Mouse (Mus musculus): ENCODE measurements around the gene Sidt1. TPM values are rescaled to one million over a fixed set of nuclear protein-coding genes. Genes with fewer than 3 reads are reported as not detected.

The Sidt1 gene
- polyA plus RNA-seq, 1 experiment from 2014 or later = 0.42 TPM

GRCm38 (mm10) chr16:44253797-44254634, 79.0 kb downstream of the Sidt1 start:
- no peak overlapping the region for H3K27ac ChIP-seq (replicated peaks; ENCODE audit: low read depth, low read length)
- no peaks in the 10 kb centered on the region for H3K9me3 ChIP-seq (replicated peaks; ENCODE audit: control insufficient read depth, low read length)
- no peak overlapping the region for H3K4me3 ChIP-seq (ENCODE audit: low read depth, low read length)
- H3K27me3 ChIP-seq (ENCODE audit: control insufficient read depth, insufficient read depth, low read length) = no peaks in the 10 kb centered on the region
- no peak for ATAC-seq (replicated peaks; ENCODE audit: insufficient number of reproducible peaks, low FRiP score, low TSS enrichment, low read depth)
- no peaks in the 10 kb centered on the region for H3K4me1 ChIP-seq (ENCODE audit: control insufficient read depth, insufficient read depth, low read length)
- 80% methylated on average over 7 of the region's 7 CpGs for WGBS
- H3K9ac ChIP-seq (replicated peaks; ENCODE audit: low read length) = no peak overlapping the region
- DNase-seq (ENCODE audit: low spot score) = no peak
- no peak overlapping the region for H3K4me2 ChIP-seq (ENCODE audit: low read depth, low read length)
- no peaks in the 10 kb centered on the region for H3K36me3 ChIP-seq (replicated peaks; ENCODE audit: control insufficient read depth, insufficient read depth, low read depth, low read length)

GRCm38 (mm10) chr16:44252735-44253134, 80.3 kb downstream of the Sidt1 start:
- H3K36me3 ChIP-seq (replicated peaks; ENCODE audit: control insufficient read depth, insufficient read depth, low read depth, low read length) = no peaks in the 10 kb centered on the region
- H3K4me1 ChIP-seq (ENCODE audit: control insufficient read depth, insufficient read depth, low read length) = no peaks in the 10 kb centered on the region
- ATAC-seq (replicated peaks; ENCODE audit: insufficient number of reproducible peaks, low FRiP score, low TSS enrichment, low read depth) = no peak
- H3K27ac ChIP-seq (replicated peaks; ENCODE audit: low read depth, low read length) = no peak overlapping the region
- no peak overlapping the region for H3K9ac ChIP-seq (replicated peaks; ENCODE audit: low read length)
- no peaks in the 10 kb centered on the region for H3K27me3 ChIP-seq (ENCODE audit: control insufficient read depth, insufficient read depth, low read length)
- H3K4me3 ChIP-seq (ENCODE audit: low read depth, low read length) = no peak overlapping the region
- H3K9me3 ChIP-seq (replicated peaks; ENCODE audit: control insufficient read depth, low read length) = no peaks in the 10 kb centered on the region
- H3K4me2 ChIP-seq (ENCODE audit: low read depth, low read length) = no peak overlapping the region
- 93% methylated on average over 3 of the region's 3 CpGs for WGBS
- DNase-seq (ENCODE audit: low spot score) = no peak

GRCm38 (mm10) chr16:44249985-44250384, 83.0 kb downstream of the Sidt1 start:
- 92% methylated on average over 10 of the region's 10 CpGs for WGBS
- no peak overlapping the region for H3K4me2 ChIP-seq (ENCODE audit: low read depth, low read length)
- no peaks in the 10 kb centered on the region for H3K4me1 ChIP-seq (ENCODE audit: control insufficient read depth, insufficient read depth, low read length)
- H3K9ac ChIP-seq (replicated peaks; ENCODE audit: low read length) = no peak overlapping the region
- no peaks in the 10 kb centered on the region for H3K27me3 ChIP-seq (ENCODE audit: control insufficient read depth, insufficient read depth, low read length)
- no peaks in the 10 kb centered on the region for H3K36me3 ChIP-seq (replicated peaks; ENCODE audit: control insufficient read depth, insufficient read depth, low read depth, low read length)
- no peak for ATAC-seq (replicated peaks; ENCODE audit: insufficient number of reproducible peaks, low FRiP score, low TSS enrichment, low read depth)
- no peak overlapping the region for H3K27ac ChIP-seq (replicated peaks; ENCODE audit: low read depth, low read length)
- H3K9me3 ChIP-seq (replicated peaks; ENCODE audit: control insufficient read depth, low read length) = no peaks in the 10 kb centered on the region
- no peak for DNase-seq (ENCODE audit: low spot score)
- no peak overlapping the region for H3K4me3 ChIP-seq (ENCODE audit: low read depth, low read length)

DNA sequence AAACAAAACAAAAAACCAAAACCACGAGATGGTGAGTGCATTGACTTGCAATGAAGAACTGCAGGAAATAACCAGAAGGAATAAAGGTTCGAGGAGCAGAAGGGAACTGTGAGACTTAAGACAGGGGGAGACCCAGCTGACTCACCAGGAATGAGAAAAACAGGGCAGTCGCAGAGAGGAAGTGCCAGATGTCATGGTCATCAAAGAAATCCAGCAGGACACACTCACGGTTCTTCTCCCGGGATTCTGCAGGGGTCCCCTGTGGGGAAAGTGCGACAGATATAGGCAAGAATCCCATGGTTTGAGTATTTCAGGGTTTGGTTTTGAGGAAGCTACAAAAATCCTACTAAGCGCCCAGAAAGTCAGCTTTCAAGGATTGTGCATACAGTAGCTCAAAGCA, 89.7 kb downstream of the Sidt1 start:
- H3K9me3 ChIP-seq (replicated peaks; ENCODE audit: control insufficient read depth, low read length) = no peaks in the 10 kb centered on the region
- ATAC-seq (replicated peaks; ENCODE audit: insufficient number of reproducible peaks, low FRiP score, low TSS enrichment, low read depth) (no peak), DNase-seq (ENCODE audit: low spot score) (no peak)
- H3K4me2 ChIP-seq (ENCODE audit: low read depth, low read length) = no peak overlapping the region
- H3K4me1 ChIP-seq (ENCODE audit: control insufficient read depth, insufficient read depth, low read length) = no peaks in the 10 kb centered on the region
- no peak overlapping the region for H3K4me3 ChIP-seq (ENCODE audit: low read depth, low read length)
- WGBS = 65% methylated on average over 7 of the region's 7 CpGs
- H3K27ac ChIP-seq (replicated peaks; ENCODE audit: low read depth, low read length) = no peak overlapping the region
- no peaks in the 10 kb centered on the region for H3K27me3 ChIP-seq (ENCODE audit: control insufficient read depth, insufficient read depth, low read length)
- H3K36me3 ChIP-seq (replicated peaks; ENCODE audit: control insufficient read depth, insufficient read depth, low read depth, low read length) = no peaks in the 10 kb centered on the region
- no peak overlapping the region for H3K9ac ChIP-seq (replicated peaks; ENCODE audit: low read length)

- Histone ChIP-seq H3K4me2 (ENCODE audit: low read depth, low read length) (no peak overlapping the region), H3K36me3 (replicated peaks; ENCODE audit: control insufficient read depth, insufficient read depth, low read depth, low read length) (no peaks in the 10 kb centered on the region), H3K9me3 (replicated peaks; ENCODE audit: control insufficient read depth, low read length) (no peaks in the 10 kb centered on the region), H3K9ac (replicated peaks; ENCODE audit: low read length) (no peak overlapping the region), H3K4me3 (ENCODE audit: low read depth, low read length) (no peak overlapping the region), H3K27me3 (ENCODE audit: control insufficient read depth, insufficient read depth, low read length) (no peaks in the 10 kb centered on the region), H3K27ac (replicated peaks; ENCODE audit: low read depth, low read length) (no peak overlapping the region), H3K4me1 (ENCODE audit: control insufficient read depth, insufficient read depth, low read length) (no peaks in the 10 kb centered on the region)
- 4% methylated on average over 1 of the region's 1 CpGs for WGBS
- no peak for ATAC-seq (replicated peaks; ENCODE audit: insufficient number of reproducible peaks, low FRiP score, low TSS enrichment, low read depth)
- DNase-seq (ENCODE audit: low spot score) = peak; percentile 89
Measured at GRCm38 (mm10) chr16:44242633-44243032, 90.4 kb downstream of the Sidt1 start.

DNA sequence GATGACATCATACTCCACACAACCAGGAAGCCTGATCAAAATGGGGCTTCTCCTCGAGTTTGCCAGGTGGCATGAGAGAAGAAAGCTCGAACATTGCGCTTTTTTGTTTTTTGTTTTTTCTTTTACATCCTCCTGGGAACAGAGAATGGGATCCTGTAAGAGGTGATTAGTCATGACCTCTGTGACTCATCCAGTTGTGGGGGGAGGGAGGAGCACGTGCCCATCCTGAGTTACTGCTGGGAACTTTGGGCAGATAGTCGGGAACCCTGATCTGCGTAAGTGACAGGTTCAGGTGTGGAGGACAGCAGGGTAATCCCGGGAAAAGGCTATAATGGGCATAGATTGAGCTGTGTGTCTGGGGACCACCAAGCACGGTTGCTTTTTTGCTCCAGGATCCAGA, 92.6 kb downstream of the Sidt1 start:
- Histone ChIP-seq H3K27me3 (ENCODE audit: control insufficient read depth, insufficient read depth, low read length) (no peaks in the 10 kb centered on the region), H3K9me3 (replicated peaks; ENCODE audit: control insufficient read depth, low read length) (no peaks in the 10 kb centered on the region), H3K27ac (replicated peaks; ENCODE audit: low read depth, low read length) (no peak overlapping the region), H3K36me3 (replicated peaks; ENCODE audit: control insufficient read depth, insufficient read depth, low read depth, low read length) (no peaks in the 10 kb centered on the region), H3K9ac (replicated peaks; ENCODE audit: low read length) (no peak overlapping the region), H3K4me1 (ENCODE audit: control insufficient read depth, insufficient read depth, low read length) (no peaks in the 10 kb centered on the region), H3K4me2 (ENCODE audit: low read depth, low read length) (no peak overlapping the region), H3K4me3 (ENCODE audit: low read depth, low read length) (no peak overlapping the region)
- ATAC-seq (replicated peaks; ENCODE audit: insufficient number of reproducible peaks, low FRiP score, low TSS enrichment, low read depth) = no peak
- 62% methylated on average over 8 of the region's 8 CpGs for WGBS
- no peak for DNase-seq (ENCODE audit: low spot score)

DNA sequence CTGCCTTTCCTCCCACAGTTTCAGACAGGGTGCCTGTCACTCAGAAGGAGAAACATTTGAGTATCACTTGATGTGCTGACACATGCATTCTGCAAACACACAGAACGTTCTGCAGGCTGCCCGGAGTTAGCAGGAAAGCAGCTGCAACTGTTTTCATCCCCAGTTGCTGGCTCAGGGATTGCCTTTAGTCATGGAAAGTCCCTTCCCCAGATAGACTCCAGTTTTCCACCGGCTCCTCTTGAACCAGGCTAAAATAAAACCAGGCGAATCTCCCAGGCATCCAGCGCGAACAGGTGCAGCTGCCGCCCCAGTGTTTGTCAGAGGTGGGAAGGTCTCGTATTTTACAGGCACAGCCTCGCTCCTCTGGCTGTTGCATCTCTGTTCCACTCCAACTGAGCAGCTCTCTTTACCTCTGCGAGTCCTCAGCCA, 94.1 kb downstream of the Sidt1 start:
- Histone ChIP-seq H3K27me3 (ENCODE audit: control insufficient read depth, insufficient read depth, low read length) (no peaks in the 10 kb centered on the region), H3K4me1 (ENCODE audit: control insufficient read depth, insufficient read depth, low read length) (no peaks in the 10 kb centered on the region), H3K9ac (replicated peaks; ENCODE audit: low read length) (no peak overlapping the region), H3K9me3 (replicated peaks; ENCODE audit: control insufficient read depth, low read length) (no peaks in the 10 kb centered on the region), H3K4me2 (ENCODE audit: low read depth, low read length) (no peak overlapping the region), H3K27ac (replicated peaks; ENCODE audit: low read depth, low read length) (no peak overlapping the region), H3K4me3 (ENCODE audit: low read depth, low read length) (no peak overlapping the region), H3K36me3 (replicated peaks; ENCODE audit: control insufficient read depth, insufficient read depth, low read depth, low read length) (no peaks in the 10 kb centered on the region)
- DNase-seq (ENCODE audit: low spot score) (no peak), ATAC-seq (replicated peaks; ENCODE audit: insufficient number of reproducible peaks, low FRiP score, low TSS enrichment, low read depth) (no peak)
- WGBS = 58% methylated on average over 10 of the region's 10 CpGs

DNA sequence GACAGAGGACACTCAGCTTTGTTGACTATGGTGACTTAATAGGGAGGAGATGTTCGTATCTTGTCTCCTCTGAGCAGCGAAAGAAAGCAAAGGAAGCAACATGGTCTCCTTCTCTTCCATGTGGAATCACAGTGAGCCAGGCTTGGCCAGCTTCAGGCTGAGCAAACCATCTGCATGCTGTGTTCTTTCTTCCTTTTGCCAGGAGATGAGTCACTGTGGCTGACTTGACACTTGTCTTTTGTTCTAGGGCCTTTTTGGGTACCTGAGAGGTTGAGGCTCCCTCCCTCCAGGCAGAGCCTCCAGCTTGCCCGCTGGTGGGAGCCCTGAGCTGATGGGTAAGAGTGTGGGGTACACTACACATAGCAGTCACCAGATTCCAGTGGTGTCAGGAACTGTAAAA, 95.2 kb downstream of the Sidt1 start:
- no peaks in the 10 kb centered on the region for H3K4me1 ChIP-seq (ENCODE audit: control insufficient read depth, insufficient read depth, low read length)
- no peaks in the 10 kb centered on the region for H3K27me3 ChIP-seq (ENCODE audit: control insufficient read depth, insufficient read depth, low read length)
- H3K36me3 ChIP-seq (replicated peaks; ENCODE audit: control insufficient read depth, insufficient read depth, low read depth, low read length) = no peaks in the 10 kb centered on the region
- no peak overlapping the region for H3K4me2 ChIP-seq (ENCODE audit: low read depth, low read length)
- DNase-seq (ENCODE audit: low spot score) (no peak), ATAC-seq (replicated peaks; ENCODE audit: insufficient number of reproducible peaks, low FRiP score, low TSS enrichment, low read depth) (no peak)
- no peak overlapping the region for H3K27ac ChIP-seq (replicated peaks; ENCODE audit: low read depth, low read length)
- no peaks in the 10 kb centered on the region for H3K9me3 ChIP-seq (replicated peaks; ENCODE audit: control insufficient read depth, low read length)
- WGBS = 73% methylated on average over 3 of the region's 3 CpGs
- no peak overlapping the region for H3K9ac ChIP-seq (replicated peaks; ENCODE audit: low read length)
- H3K4me3 ChIP-seq (ENCODE audit: low read depth, low read length) = no peak overlapping the region

Data from embryonic facial prominence, embryonic 11.5 days (tissue).